ENCODE assay signal across 8 mouse cellular contexts in genomic region chr3:66236234-66236871, GRCm38 (mm10). TPM values are rescaled to one million over a fixed set of nuclear protein-coding genes. Genes with fewer than 3 reads are reported as not detected.
DNase-seq lines count a peak whose midpoint lies in the region; ATAC-seq and TF ChIP-seq lines count a peak whose summit lies in the region.
"Not testable (repeated sequence)": the region's sequence is repeated elsewhere in the genome, so short reads cannot be mapped to it uniquely, and the experiment has no call there.
"Had no signal": no experiment of that assay in that cellular context is flagged by ENCODE, and none has a peak within 500 bp of the region (broad histone marks: within the 10 kb centered on the region; RNA-seq: fewer than 3 reads in every experiment).

No protein-coding gene starts in this region.

- not testable (repeated sequence) for TF ChIP-seq EP300 in MEL (IDR thresholded peaks at IDR 0.05; ENCODE audit: low read depth in 1 of 2, low read length in 2 of 2)

- 51% methylated on average over 4 of the region's 4 CpGs for WGBS in neural tube, embryonic 14.5 days

- not testable (repeated sequence) for H3K9me3 ChIP-seq in MEL (replicated peaks; ENCODE audit: insufficient read depth, low read length); neural tube, embryonic 14.5 days (ENCODE audit: control insufficient read depth, low read length)

- not testable (repeated sequence) for H3K27ac ChIP-seq in MEL (ENCODE audit: control insufficient read depth, low read depth, low read length); embryonic fibroblast, embryonic 13.5 days (ENCODE audit: insufficient read depth, low read length); layer of hippocampus, adult 2 months; neural tube, embryonic 14.5 days (ENCODE audit: low read depth, low read length)

- peak; percentile 7 for TF ChIP-seq RAD21 in MEL (IDR thresholded peaks at IDR 0.05; ENCODE audit: low read depth, low read length)

- TF ChIP-seq POLR2A in MEL (IDR thresholded peaks at IDR 0.05; ENCODE audit: control insufficient read depth in 1 of 2, insufficient read depth in 1 of 2, low read depth in 1 of 2, low read length in 2 of 2, poor library complexity in 1 of 2); brain, embryonic 14.5 days (IDR thresholded peaks at IDR 0.05; ENCODE audit: borderline replicate concordance, extremely low read depth, insufficient read depth, insufficient read length, poor library complexity, severe bottlenecking); embryonic fibroblast, embryonic 13.5 days (IDR thresholded peaks at IDR 0.05; ENCODE audit: low read depth, low read length): not testable (repeated sequence)

- H3K9ac ChIP-seq in MEL (ENCODE audit: control insufficient read depth, low read depth, low read length, poor library complexity, severe bottlenecking); neural tube, embryonic 14.5 days (replicated peaks; ENCODE audit: low read depth, low read length): not testable (repeated sequence)

- peak; percentile 69; the same call in 1 of the 2 replicates for ATAC-seq in neural tube, embryonic 14.5 days (ENCODE audit: low read depth)

- TF ChIP-seq CTCF in MEL (IDR thresholded peaks at IDR 0.05 in 2 of 3, conservative IDR thresholded peaks at IDR 0.05 in 1 of 3; ENCODE audit: control insufficient read depth in 1 of 3, insufficient read depth in 1 of 3, low read depth in 2 of 3, low read length in 3 of 3, poor library complexity in 1 of 3, severe bottlenecking in 1 of 3): not testable (repeated sequence)
- peak; percentile 78 for TF ChIP-seq CTCF in brain, embryonic 14.5 days (IDR thresholded peaks at IDR 0.05; ENCODE audit: borderline replicate concordance, extremely low read depth, insufficient read depth, insufficient read length)
- TF ChIP-seq CTCF in embryonic fibroblast, embryonic 13.5 days (IDR thresholded peaks at IDR 0.05; ENCODE audit: borderline replicate concordance, insufficient read depth, low read length): peak; percentile 29; the same call in 1 of the 2 replicates
- TF ChIP-seq CTCF in layer of hippocampus, adult 2 months (conservative IDR thresholded peaks at IDR 0.05): peak; percentile 97

- not testable (repeated sequence) for H3K4me1 ChIP-seq in MEL (ENCODE audit: control insufficient read depth in 1 of 2, insufficient read depth in 2 of 2, low read length in 2 of 2); embryonic fibroblast, embryonic 13.5 days (ENCODE audit: control insufficient read depth, insufficient read depth, low read length); neural tube, embryonic 14.5 days (ENCODE audit: control insufficient read depth, insufficient read depth, low read length)

- H3K36me3 ChIP-seq in MEL (ENCODE audit: control insufficient read depth in 1 of 2, insufficient read depth in 2 of 2, low read length in 2 of 2); neural tube, embryonic 14.5 days (ENCODE audit: control insufficient read depth, insufficient read depth, low read length): not testable (repeated sequence)

- H3K4me3 ChIP-seq in MEL (ENCODE audit: control insufficient read depth in 1 of 2, insufficient read depth in 1 of 2, low read depth in 2 of 2, low read length in 2 of 2); embryonic fibroblast, embryonic 13.5 days (ENCODE audit: insufficient read depth, low read length); layer of hippocampus, adult 2 months; neural tube, embryonic 14.5 days (ENCODE audit: low read depth, low read length): not testable (repeated sequence)

- H3K79me2 ChIP-seq in MEL (ENCODE audit: control insufficient read depth, insufficient read depth, low read length, poor library complexity): not testable (repeated sequence)

- DNase-seq in MEL (ENCODE audit: low read depth, low spot score): not testable (repeated sequence)
- DNase-seq in brain, embryonic 14.5 days (ENCODE audit: low read depth): peak; percentile 73
- DNase-seq in heart, postnatal 4 days: peak; percentile 25
- DNase-seq in layer of hippocampus, adult 2 months (ENCODE audit: low spot score in 2 of 2): peak in 1 of 2 experiments; percentile 35
- peak; percentile 25 for DNase-seq in lung, postnatal 10 days

- H3K4me2 ChIP-seq in neural tube, embryonic 14.5 days (ENCODE audit: low read depth, low read length): not testable (repeated sequence)

- not testable (repeated sequence) for H3K27me3 ChIP-seq in MEL (ENCODE audit: control insufficient read depth in 1 of 2, insufficient read depth in 2 of 2, low read length in 2 of 2); neural tube, embryonic 14.5 days (ENCODE audit: control insufficient read depth, insufficient read depth, low read length)

RNA-seq across cellular contexts. Expression of gene Ptx3, which starts 16.6 kb away (rescaled TPM):
- not detected in 2 replicates for total RNA-seq in MEL (2012; rRNA removed)
- polyA plus RNA-seq in MEL (2012; ENCODE audit: insufficient read depth in 1 of 2, insufficient read length in 2 of 2, low read depth in 1 of 2, low replicate concordance in 2 of 2, missing spikeins in 1 of 2): not detected
- polyA plus RNA-seq in brain, embryonic 14.5 days (2012; rRNA removed): 13.4 and 19.2 TPM in 2 replicates
- 78.9 and 165 TPM in 2 replicates for polyA plus RNA-seq in embryonic fibroblast, embryonic 13.5 days (2011; ENCODE audit: insufficient read length, low read depth, missing spikeins)
- total RNA-seq in heart, postnatal 4 days (2021): 1 to 10 TPM; 3.7 to 4.3 TPM
- total RNA-seq in layer of hippocampus, adult 2 months (2021): 1 to 10 TPM; 1.5 to 1.9 TPM
- 3.0 and 4.4 TPM in 2 replicates for polyA plus RNA-seq in neural tube, embryonic 14.5 days (2014; fragmentation: Nextera tagmentation; extraction: Ambion mirVana)
- polyA plus RNA-seq: G1E had no signal
